Mouse (Mus musculus) liver, postnatal 0 days (tissue): ENCODE measurements around the gene Kidins220.

ENCODE experiments used
- CTCF ChIP-seq: sonication (generic); IDR thresholded peaks from 2 replicates; pipeline ENCODE4 v1.5.1; 2016; ENCODE audit warnings: antibody characterized with exemption, low read depth
- EP300 ChIP-seq: IDR thresholded peaks from 2 replicates; pipeline ENCODE4 v1.6.1; 2016; ENCODE audit warnings: antibody characterized with exemption, low read depth, mild to moderate bottlenecking

GRCm38 (mm10) chr12:25027416-25027815 is 52.7 kb downstream of the Kidins220 start:
- TF ChIP-seq CTCF (peak; percentile 83), EP300 (no peak)
